Mouse (Mus musculus) lung, postnatal 25 days (tissue): ENCODE measurements at regions not wholly inside any gene's neighbourhood (a gene's known extent, or its start where the extent isn't known, plus 50 kb on each side); places are given as distances from the start of the nearest gene placed in this dataset.
A peak's percentile ranks its signal among the peaks of the same experiment; 100 is the strongest.

Experiments used
- DNase-seq: peaks from one replicate; pipeline ENCODE4 v3.0.0; 2022; ENCODE audit warnings: low spot score

DNA sequence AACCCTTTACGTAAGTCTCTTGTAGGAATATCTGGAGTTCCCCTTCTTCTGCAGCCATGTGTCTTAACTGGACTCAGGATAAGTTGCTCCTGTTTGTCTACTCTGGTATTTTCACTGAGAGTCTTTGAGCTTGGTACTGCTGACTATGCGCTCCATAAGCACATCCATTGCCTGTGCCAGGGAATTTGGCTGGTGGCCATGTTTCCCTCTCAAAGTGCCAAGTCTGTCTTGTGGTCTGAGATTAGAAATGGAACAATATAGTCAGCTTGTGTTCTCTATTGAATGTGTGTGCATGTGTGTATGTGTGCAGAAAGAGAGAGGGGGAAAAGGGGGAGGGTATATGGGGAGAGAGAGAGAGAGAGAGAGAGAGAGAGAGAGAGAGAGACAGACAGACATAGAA, 263.7 kb downstream of the Olfm4 start:
- DNase-seq, result no peak

- DNase-seq, result no peak
Measured at GRCm38 (mm10) chr14:80249882-80250281, 266.0 kb downstream of the Olfm4 start.

DNA sequence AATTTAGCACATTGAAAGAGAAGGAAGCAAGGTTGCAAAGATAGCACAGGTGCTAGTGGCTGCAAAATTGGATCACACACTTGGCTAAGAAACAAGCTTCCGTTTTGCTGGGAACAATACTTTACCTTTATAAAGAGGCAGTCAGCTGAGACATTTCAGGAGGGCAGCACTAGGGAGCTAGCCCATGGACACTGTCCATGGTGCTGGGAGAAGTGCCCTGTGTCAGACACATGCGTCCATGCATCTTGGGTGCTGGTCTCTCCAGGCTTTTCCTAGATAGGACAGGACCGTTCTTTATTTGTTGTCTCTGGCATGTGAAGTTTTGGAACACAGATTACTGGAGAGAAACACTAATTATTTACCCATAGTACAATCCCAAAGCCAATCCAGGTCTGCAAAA, 273.2 kb downstream of the Olfm4 start:
- DNase-seq, result no peak

DNA sequence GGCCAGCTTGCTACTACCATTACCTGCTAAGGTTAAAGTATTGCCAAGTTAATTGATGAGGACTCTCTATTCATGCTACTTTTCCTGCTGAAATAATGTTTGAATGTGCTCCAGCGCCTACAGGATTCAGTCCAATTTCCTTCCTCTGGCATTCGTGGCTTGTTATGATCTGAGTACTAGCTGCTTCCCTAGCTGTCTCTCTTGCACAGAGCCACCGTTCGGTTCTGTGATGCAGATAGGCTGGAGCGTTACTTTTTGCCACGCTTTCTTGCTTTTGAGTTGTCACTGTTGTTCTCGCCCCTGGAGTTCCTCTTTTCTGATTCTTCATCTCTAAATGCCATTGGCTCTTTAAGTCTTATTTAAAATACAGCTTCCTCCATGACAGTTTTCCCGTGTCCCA, 279.3 kb downstream of the Olfm4 start:
- no peak for DNase-seq

GRCm38 (mm10) chr14:80265081-80265480, 281.2 kb downstream of the Olfm4 start:
- DNase-seq, result no peak

GRCm38 (mm10) chr14:80269179-80269951, 285.5 kb downstream of the Olfm4 start:
- DNase-seq, result peak; percentile 5

DNA sequence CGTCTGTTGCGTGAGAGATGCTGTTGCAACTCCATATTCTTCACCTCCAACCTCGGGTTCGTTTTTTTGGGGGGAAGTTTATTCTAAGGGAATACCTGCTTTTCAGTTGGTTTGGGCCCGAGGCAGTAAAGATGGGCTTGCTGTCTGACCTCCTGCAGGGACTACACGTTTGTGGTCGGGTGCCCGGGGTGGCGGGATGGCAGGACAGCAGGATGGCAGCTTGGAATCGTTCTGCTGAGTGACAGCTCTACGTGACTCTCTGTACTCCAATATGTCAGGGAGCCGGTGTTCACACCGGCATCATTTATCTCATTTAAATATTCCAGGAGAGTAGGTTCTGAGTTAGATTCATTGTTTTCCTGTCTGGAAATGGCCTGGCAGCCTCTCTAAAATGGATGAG, 286.2 kb downstream of the Olfm4 start:
- no peak for DNase-seq

DNA sequence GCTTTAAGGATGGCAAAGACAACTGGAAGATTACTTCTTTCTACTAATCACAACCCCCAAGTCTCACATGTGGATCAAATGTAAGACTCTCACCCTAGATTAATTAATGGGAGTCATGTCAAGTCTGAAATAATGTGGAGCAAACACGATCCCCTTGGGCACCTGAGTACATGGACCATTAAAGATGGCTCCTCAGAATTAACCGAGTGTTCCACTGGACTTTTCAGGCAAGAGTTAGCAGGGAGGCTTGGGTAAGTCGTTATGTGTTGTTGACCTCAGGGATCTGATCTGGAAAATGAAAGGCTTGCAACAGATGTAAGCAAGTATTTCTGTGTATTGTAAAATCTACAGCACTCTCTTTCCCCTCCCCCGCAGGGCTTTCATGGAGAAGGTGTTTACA, 296.3 kb downstream of the Olfm4 start:
- DNase-seq, result no peak

- DNase-seq, result no peak
Measured at GRCm38 (mm10) chr14:80283726-80284125, 299.8 kb downstream of the Olfm4 start.

DNA sequence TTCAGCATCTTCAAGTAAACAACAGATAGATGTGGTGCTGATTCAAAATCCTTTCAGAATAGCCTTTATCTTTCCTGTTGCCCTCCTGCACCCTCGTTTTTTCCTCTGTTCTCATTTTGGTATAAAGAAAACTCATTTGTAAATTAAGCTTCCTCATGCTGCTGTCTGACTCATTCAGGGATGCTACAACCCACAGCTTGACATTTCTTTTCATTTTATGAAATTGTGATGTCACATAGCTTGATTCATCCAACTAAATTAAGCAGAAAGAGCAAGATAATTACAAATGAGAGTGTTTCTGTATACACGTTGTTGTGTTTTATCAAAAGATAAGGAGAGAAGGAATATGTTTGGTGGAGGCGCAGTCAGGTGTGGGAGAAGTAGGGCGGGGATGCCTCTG, 307.5 kb downstream of the Olfm4 start:
- no peak for DNase-seq

- no peak for DNase-seq
Measured at GRCm38 (mm10) chr14:80293378-80293777, 309.5 kb downstream of the Olfm4 start.

DNA sequence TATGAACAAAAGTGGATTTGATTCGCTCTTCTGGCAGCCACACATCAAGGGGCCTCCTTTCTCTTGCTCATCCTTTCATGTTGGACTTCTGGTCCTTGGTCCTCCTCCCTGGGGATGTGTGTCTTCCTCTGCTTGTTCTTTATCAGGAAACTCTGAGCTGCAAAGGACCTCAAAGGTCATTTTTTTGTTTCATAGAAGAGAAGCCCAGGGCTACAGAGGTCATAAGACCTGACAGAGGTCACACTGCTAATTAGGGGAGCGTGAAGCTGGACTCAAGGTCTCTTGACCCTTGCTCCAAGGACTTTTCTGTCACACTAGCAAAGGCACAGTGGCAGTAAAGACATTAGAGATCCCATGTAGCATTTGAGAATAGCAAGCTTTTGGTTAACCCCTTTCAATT, 345.8 kb downstream of the Olfm4 start:
- no peak for DNase-seq

- no peak for DNase-seq
Measured at GRCm38 (mm10) chr14:80362024-80362622, 378.2 kb downstream of the Olfm4 start.

DNA sequence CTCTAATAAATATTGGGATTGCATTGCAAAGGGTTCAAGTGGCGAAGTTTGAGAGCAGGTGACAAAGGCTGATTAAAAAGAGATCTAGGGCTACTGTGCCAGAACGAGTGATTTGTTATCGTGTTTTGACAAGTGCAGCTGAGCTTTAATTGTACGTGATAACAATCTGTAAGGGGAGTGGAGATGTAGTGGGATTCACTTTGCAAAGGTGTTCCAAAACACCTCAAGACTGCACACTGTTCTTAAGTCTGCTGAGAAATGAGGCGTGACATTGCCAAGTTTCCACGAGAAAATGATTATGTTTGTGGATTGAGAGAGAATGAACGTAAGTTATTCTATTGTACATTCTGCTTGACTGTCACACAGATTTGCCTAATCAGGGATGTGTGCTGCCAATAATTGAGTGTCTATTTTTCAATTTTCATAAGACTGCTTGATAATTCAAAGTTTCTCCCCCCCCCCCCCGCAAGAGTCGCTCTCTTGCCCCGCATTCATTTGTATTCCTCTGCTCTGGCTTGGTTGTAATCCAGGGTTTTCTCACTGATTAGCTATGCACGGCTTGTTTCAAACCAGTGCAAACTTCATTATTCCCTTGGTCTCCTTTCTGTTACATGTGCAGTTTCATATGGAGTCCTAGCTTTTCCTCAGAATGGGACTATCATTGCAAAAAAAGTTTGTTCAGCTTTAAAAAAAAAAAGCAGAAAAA, 385.7 kb downstream of the Olfm4 start:
- DNase-seq, result no peak

- DNase-seq, result no peak
Measured at GRCm38 (mm10) chr14:80374290-80374689, 390.4 kb downstream of the Olfm4 start.

- DNase-seq, result no peak
Measured at GRCm38 (mm10) chr14:80377064-80377463, 393.2 kb downstream of the Olfm4 start.

DNA sequence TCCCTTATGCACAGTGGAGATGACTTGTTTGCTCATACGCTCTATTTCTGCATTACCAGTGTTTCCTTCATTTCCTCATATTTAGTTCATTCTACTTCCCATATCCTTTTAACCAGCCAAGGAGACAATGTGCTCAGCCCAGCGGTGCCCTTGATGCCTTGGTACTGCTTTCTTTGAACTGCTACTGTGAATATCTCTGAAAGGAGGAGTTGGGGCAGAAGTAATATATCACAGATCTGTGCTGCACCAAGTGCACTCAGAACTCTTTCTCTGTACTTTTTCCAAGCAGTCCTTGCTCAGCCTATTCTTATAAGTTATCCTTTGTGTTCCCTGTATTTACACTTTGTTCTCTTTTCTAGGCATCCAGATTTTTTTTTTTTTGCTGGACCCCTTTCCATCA, 407.5 kb downstream of the Olfm4 start:
- no peak for DNase-seq

DNA sequence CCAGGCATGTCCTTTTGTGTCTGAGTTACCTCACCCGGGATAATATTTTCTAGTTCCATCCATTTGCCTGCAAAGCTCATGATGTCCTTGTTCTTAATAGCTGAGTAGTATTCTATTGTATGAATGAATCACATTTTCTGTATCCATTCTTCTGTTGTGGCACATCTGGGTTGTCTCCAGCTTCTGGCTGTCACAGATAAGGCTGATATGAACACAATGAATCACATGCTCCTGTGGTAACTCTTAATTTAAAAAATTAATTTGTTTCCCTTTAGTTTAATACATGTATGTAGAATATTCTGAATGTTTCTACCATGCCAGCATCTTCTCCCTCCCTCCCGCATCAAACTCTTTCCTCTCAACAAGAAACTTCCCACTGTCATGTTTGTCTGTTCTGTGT, 424.4 kb downstream of the Olfm4 start:
- DNase-seq, result no peak

- no peak for DNase-seq
Measured at GRCm38 (mm10) chr14:80418810-80419325, 435.0 kb downstream of the Olfm4 start.

DNA sequence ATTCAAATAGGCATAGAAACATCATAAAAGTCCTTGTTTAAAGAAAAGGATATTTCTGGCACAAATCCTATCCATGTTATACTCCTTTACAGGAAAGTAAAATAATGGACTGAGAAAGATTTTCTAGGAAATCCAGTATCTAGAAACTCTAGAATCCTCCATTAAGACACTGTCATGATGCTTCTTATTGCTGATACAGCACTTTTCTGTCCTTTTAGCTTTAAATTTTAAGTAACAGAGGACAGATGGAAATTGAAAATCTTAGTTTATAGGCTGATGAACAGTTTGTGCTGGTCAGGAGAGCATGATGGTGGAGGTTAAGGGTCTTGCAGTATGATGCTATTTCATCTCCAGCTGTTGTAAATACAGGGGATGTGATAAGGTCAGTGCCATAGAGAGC, 459.9 kb downstream of the Olfm4 start:
- DNase-seq, result no peak

- DNase-seq, result no peak
Measured at GRCm38 (mm10) chr14:80471470-80471869, 487.6 kb downstream of the Olfm4 start.

DNA sequence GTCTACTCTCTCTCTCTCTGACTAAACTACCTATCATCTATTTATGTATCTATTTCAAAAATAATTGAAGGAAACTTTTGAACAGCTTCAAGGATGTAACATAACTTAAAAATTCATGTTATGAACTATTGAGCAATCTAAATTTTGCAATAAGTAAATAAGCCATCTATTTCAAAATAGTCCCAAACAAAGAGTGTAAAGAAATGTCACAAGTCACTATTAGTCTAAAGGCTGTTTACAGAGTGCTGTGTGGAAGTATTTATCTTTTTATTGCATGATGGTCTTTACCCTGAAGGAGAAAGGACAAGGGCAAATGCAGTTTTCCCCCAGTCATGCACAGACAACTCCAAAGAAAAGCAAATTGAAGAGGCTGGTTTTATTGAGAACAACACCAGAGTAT, 496.0 kb downstream of the Olfm4 start:
- DNase-seq, result no peak

GRCm38 (mm10) chr14:80482771-80483170, 498.9 kb downstream of the Olfm4 start:
- DNase-seq, result no peak
